Mouse (Mus musculus) spleen, adult 18-20 months (tissue): ENCODE data around the gene Abcb1a.

Source experiments
- DNase-seq, 2 experiments: peaks; one replicate each; pipeline ENCODE4 v3.0.0; 2022; ENCODE audit warnings: mixed read lengths in 2 of 2

Gene Abcb1a

DNA sequence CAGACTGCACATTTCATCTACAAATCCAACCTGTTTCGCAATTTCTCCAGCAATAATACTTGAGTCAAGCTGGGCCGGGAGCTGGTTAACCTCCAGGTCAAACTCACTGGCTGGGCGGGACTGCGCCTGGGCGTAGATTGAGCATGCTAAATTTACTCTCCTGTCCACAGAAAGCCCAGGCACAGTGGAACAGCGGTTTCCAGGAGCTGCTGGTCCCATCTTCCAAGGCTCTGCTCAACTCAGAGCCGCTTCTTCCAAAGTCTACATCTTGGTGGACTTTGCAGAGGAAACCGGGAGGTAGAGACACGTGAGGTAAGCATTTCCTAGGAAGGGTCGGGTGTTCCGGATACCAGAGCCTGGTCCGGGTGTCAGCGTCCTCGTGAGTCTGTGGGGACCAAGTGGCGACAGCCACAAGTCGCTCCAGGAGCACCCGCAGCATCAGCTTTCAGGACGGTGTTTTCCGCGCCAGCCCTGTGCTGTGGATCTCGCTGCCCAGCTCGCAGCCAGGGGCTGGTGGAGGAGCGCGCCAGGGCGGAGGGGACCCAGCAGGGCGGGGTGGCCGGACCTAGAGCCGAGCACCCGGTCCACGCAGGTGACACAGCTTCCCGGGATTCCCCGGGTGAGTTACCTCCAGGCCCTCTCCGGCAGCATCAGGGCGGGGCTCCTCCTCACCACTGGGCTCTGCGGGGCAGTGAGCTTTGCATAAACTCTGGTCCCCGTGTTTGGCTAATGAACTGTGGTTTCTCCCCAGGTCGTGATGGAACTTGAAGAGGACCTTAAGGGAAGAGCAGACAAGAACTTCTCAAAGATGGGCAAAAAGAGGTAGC, at the start of gene Abcb1a:
TSS of gene Abcb1a (plus strand) at position 167 of the 827 bp plus-strand sequence.
- peak; percentile 43 to 51 for DNase-seq

- peak; percentile 33 to 46 for DNase-seq
Observed at GRCm38 (mm10) chr5:8622071-8622595, 37.7 kb upstream of the Abcb1a start.

- peak; percentile 82 to 87 for DNase-seq
Observed at GRCm38 (mm10) chr5:8622596-8623231, 37.2 kb upstream of the Abcb1a start, which contains the start of gene Rundc3b. Rundc3b (minus strand) TSS chr5:8622952.

DNA sequence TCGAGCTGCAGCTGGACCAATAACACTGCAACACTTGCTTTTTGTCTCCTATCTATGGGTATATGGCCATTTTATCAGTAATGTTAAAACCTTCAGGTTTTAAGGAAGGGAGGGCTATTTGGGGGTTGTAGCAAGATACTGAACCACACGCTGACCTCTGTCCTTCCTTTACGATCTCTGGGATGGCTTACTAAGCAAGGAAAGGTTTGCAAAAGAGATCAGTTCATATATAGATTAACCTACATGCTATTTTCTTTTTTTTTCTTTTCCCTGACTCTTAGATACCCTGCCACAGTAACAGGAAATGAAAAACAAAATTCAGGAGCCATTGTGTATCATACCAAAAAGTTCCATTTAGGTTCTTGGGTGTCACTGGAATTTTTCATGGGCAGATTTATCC, 27.0 kb upstream of the Abcb1a start:
- DNase-seq, result no peak

GRCm38 (mm10) chr5:8634489-8634975, 25.3 kb upstream of the Abcb1a start:
- no peak for DNase-seq

DNA sequence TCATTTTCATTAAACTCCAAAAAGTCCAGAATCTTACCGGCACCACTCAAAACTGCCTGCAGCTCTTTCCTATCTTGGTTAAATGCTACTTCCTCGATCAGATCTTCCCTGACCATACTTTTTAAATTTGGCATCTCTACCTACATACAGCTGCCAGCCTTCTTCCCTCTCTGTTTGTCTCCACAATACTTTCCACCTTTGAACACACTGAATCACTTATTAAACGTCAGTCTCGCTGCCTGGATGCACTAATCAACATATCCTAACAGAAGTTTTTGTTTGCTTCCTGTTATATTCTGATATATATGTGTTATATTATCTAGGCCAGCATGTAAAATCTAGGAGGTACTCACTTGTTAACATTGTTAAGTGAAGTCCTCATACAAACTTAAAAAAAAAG, 11.6 kb upstream of the Abcb1a start:
- DNase-seq, result no peak

DNA sequence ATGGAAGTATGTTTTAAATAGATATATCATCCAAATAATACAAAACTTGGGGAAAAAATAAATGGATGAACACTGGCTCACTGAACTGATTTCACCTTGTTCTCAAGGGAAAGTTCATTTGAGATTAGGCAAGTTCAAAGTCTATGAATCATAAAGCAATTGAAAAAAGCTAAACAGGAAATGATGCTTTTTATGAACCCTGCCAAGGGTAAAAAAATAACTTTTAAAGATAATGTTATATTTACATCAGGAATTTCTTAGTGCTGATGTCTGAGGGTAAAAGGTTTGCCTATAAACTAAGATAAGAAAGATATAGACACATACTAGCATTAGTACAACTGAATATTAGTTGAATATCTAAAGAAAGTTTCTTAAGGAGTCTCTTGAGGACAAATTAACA, 11.1 kb upstream of the Abcb1a start:
- DNase-seq, result no peak

DNA sequence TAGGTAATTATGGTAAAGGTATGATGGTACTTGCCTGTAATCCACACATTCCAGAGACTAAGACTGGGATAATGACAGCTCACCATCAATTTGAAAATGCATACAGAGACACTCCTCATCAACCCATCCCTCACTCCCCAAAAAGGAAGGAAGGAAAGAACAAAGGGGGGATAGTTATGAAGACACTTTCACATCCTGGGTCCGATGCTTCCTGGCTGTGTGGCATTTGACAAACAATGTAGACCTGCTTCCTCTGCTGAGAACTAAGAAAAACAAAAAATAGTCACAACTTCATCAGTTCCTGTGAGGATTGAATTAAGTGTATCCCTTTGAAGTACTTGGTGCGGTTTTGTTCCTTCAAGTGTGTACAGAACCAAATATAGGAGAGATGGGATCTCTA, 7.8 kb upstream of the Abcb1a start:
- DNase-seq, result no peak

DNA sequence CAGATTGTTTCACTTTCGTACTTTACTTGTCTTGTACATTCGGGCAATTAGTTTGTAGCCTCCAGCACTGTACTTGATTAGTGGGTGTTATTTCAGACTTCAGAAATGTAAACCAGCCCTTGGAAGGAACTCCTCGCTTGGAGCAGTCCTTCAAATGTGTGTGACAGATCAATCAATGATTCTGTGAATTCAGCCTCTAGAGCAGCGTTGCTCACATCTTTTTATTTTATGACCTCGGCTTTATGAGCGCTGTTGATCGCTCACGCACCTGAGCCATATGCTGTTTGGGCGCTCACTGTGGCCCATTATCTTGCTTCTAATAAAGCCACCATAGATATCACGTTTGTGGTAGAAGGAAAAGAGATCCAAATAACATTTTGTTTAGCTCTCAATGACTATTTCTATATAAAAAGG, 868 bp downstream of the Abcb1a start:
- no peak for DNase-seq

- DNase-seq, result no peak
Observed at GRCm38 (mm10) chr5:8664678-8665077, 4.8 kb downstream of the Abcb1a start.

- DNase-seq, result no peak
Observed at GRCm38 (mm10) chr5:8667758-8668474, 8.0 kb downstream of the Abcb1a start.

DNA sequence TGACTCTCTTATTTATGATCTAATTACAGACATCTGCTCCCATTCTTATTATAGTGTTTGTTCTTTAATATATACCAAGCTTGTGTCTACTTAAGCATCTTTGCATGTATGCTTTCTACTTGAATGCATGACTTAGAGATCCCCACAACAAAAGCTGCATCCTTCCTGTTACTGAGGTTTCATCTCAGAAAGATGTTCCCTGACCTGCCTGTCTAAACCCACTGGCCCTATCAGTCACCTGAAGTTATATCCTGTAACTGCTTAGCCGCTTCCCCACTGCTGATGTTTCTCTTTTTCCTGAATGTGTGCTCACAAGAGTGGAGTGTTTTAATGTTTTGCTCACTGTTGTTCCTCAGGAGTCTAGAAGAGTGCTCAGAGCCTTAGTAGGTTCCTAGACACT, 9.7 kb downstream of the Abcb1a start:
- DNase-seq, result no peak

GRCm38 (mm10) chr5:8675262-8675951, 15.5 kb downstream of the Abcb1a start:
- DNase-seq, result no peak

GRCm38 (mm10) chr5:8675952-8676262, 16.0 kb downstream of the Abcb1a start:
- no peak for DNase-seq

DNA sequence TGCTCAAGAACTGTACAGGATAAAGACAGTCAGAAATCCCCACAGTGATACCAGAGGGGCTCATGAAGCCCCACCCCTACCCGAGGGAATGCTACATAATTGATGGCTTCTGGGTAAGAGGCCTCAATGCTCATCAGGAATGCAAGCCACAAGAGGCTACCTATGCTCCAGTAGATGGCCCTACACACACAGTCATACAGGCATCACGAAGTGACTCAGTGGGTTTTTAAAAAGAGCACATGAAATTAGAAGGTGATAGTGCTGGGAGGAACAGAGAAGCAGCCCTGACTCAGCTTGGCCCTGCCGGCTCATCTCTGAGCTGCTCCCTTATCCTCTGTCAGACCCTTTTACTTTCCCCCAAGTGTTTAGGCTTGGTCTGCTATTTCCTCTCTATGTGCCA, 21.3 kb downstream of the Abcb1a start:
- DNase-seq, result no peak

GRCm38 (mm10) chr5:8683686-8684085, 23.8 kb downstream of the Abcb1a start:
- DNase-seq, result no peak

GRCm38 (mm10) chr5:8686071-8686470, 26.2 kb downstream of the Abcb1a start:
- no peak for DNase-seq

DNA sequence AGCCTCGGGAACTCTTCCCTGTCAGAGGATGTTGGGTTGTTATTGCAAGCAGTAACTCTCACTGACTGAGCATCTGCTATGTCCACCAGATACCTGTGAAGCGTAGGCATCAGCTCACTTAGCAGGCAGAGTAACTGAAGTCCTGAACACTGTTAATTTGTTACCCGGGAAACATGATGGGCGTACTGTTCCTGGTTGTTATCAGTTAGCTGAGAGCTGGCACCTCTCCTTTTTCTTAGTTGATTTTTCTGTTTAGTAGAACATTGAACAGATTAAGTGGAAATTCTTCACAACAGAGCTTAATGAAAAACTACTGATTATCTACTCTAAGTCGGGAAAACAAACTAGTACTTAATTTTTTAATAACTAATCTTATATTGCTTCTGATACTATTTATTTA, 27.7 kb downstream of the Abcb1a start:
- DNase-seq, result no peak

DNA sequence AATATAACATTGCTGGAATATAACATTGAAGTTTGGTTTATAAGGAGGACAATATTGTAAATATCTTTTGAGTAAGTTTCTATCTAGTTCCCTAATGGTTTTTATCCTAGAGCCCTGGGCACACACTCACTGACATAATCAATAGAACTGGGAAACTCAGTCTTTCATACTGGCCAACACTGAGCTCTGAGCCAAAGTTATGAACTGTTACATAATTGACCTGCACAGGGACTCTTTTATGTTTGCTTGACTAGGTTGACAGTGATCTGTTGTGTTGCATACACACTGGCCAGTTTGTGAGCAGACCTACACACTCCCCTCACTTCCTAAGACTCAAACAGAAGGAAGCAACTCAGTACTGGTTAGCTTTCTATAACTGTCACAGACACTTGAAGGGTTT, 56.2 kb downstream of the Abcb1a start:
- no peak for DNase-seq

- no peak for DNase-seq
Observed at GRCm38 (mm10) chr5:8719556-8719955, 59.7 kb downstream of the Abcb1a start.

DNA sequence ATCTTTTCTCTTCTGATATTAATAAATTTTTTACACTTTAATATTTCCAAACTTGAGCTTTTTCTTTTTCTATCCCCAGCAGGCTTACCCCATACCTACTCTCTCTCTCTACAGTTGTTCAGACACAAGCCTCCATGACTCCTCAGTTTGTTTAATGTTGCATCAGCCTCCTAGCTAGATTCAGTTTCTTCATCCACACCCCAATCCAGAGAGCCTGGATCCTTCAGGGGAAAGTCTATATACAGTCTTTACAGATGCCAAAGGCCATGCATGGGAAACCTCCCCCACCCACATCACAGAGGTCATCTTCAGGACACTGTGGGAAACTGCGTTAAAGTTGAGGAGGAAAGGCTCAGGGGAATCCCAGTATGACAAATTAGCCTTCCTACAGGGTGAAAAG, 62.3 kb downstream of the Abcb1a start:
- DNase-seq, result no peak

- no peak for DNase-seq
Observed at GRCm38 (mm10) chr5:8722867-8723266, 63.0 kb downstream of the Abcb1a start.

DNA sequence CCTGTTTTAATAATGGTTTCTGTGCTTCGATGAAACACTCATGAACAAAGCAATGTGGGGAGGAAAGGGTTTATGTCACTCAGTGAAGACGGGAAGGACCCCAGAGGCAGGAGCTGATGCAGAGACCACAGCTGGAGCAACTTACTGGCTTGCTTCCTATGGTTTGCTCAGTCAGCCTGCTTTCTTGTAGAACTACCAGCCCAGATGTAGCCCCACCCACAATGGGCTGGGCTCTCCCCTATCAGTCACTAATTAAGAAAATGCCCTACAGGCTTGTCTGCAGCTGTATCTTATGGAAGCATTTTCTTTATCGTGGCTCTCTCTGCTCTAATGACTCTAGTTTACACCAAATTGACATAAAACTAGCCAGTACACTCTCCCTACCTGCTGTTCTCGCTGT, 67.9 kb downstream of the Abcb1a start:
- no peak for DNase-seq
